Mouse (Mus musculus) MEL (cell line): ENCODE data around the gene Adamts14.

Source experiments
- CTCF ChIP-seq, 3 experiments: IDR thresholded peaks in 2 of 3; conservative IDR thresholded peaks in 1 of 3; 2 replicates each; pipeline ENCODE4 v1.5.1; 2011 to 2012; ENCODE audit warnings: low read length in 3 of 3, low read depth in 2 of 3, mild to moderate bottlenecking in 2 of 3, improper control_type of control experiment in 1 of 3, inconsistent platforms in 1 of 3, mixed read lengths in 1 of 3, moderate library complexity in 1 of 3; ENCODE audit not compliant: control insufficient read depth in 1 of 3, insufficient read depth in 1 of 3, poor library complexity in 1 of 3, severe bottlenecking in 1 of 3
- E2F4 ChIP-seq: IDR thresholded peaks from 2 replicates; pipeline ENCODE4 v1.6.1; 2011; ENCODE audit warnings: low read depth, low read length, improper control_type of control experiment, borderline replicate concordance
- ELF1 ChIP-seq: IDR thresholded peaks from 2 replicates; pipeline ENCODE4 v1.6.1; 2014; ENCODE audit warnings: low read depth, mild to moderate bottlenecking, inconsistent platforms, low read length, improper control_type of control experiment, moderate library complexity
- EP300 ChIP-seq, 2 experiments: IDR thresholded peaks; 2 replicates each; pipeline ENCODE4 v1.6.1; 2011; ENCODE audit warnings: improper control_type of control experiment in 2 of 2, low read length in 2 of 2, low read depth in 1 of 2, mild to moderate bottlenecking in 1 of 2
- GATA1 ChIP-seq: IDR thresholded peaks from 2 replicates; pipeline ENCODE4 v1.6.1; 2011; ENCODE audit warnings: low read depth, low read length, improper control_type of control experiment
- MAX ChIP-seq: IDR thresholded peaks from 2 replicates; pipeline ENCODE4 v1.6.1; 2011; ENCODE audit warnings: low read length, improper control_type of control experiment
- POLR2A ChIP-seq, 2 experiments: IDR thresholded peaks; 2 replicates each; pipeline ENCODE4 v1.6.1; 2011 to 2012; ENCODE audit warnings: low read length in 2 of 2, mild to moderate bottlenecking in 2 of 2, control low read depth in 1 of 2, improper control_type of control experiment in 1 of 2, low read depth in 1 of 2, moderate library complexity in 1 of 2; ENCODE audit not compliant: control insufficient read depth in 1 of 2, insufficient read depth in 1 of 2, poor library complexity in 1 of 2
- RAD21 ChIP-seq: IDR thresholded peaks from 2 replicates; pipeline ENCODE4 v1.6.1; 2011; ENCODE audit warnings: mild to moderate bottlenecking, low read depth, low read length, improper control_type of control experiment
- ZNF384 ChIP-seq: IDR thresholded peaks from 2 replicates; pipeline ENCODE4 v1.6.1; 2012; ENCODE audit warnings: low read depth, mild to moderate bottlenecking, inconsistent platforms, low read length, improper control_type of control experiment

DNA sequence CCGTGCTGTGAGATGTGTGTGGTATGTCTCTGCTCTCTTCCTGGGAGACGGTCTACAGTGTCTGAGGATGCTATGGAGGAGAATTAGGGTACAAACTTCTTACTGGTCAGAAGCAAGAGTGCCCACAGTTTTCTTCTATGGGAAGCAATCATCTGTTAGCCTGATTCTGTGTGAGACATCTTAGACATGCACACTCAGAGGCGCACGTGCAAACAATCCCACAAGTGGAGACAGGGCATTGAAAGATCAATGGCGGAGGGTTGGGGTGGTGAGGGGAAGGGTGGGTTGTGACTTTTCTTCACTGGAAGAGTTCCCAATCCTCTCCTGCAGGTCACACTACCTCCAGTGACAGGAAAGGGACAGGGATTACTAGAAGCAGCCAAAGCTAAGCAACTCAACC, 607 bp downstream of the Adamts14 start:
- TF ChIP-seq POLR2A (IDR thresholded peaks at IDR 0.05; ENCODE audit: control insufficient read depth in 1 of 2, insufficient read depth in 1 of 2, low read depth in 1 of 2, low read length in 2 of 2, poor library complexity in 1 of 2) (no peak), ZNF384 (no peak), CTCF (IDR thresholded peaks at IDR 0.05 in 2 of 3, conservative IDR thresholded peaks at IDR 0.05 in 1 of 3; ENCODE audit: control insufficient read depth in 1 of 3, insufficient read depth in 1 of 3, low read depth in 2 of 3, low read length in 3 of 3, poor library complexity in 1 of 3, severe bottlenecking in 1 of 3) (no peak), RAD21 (no peak), E2F4 (no peak), GATA1 (no peak), EP300 (IDR thresholded peaks at IDR 0.05; ENCODE audit: low read depth in 1 of 2, low read length in 2 of 2) (no peak), MAX (no peak), ELF1 (no peak)
